Mouse (Mus musculus): Measurements from ENCODE around the gene Camk2d.

Camk2d gene

DNA sequence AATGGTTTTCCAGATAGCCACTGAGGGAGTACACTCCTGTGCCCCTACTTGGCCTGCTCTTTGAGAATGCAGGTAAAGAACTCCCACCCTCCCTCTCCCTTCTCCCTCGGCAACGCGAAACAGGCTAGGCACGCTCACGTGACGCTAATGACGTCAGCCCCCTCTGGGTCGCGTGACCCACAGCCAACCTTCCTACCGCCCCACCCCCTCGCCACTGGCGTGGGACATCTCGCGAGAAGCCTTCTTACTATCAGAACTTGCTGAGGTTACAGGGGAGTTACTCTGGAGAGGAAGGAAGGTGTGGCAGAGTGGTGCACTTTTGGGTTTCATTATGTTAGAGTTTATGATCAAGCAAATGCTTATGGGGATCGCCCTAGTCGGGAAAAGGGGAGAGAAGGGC lies at the start of gene Camk2d:
TSS of gene Camk2d (plus strand) at position 217 of the 400 bp plus-strand sequence.
- DNase-seq (ENCODE audit: low spot score): peak; percentile 93

DNA sequence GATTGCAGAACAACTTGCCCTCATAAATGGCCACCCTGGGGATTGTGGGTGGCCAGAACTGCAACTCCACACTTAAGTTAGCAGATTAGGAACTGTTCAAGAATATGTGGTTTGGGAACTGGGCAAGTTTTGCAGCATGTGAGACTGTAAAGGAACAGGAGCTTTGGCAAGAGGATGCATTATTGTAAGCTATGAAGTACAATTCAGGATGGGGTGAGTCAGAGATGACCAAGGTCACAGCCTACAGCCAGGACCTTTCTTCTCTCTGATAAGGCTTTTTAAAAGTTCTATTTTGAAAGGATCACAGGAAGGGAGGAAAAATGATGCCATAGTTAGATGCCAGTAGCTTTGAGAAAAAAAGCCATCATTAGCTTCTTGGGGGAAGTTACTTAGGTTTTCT lies 48.2 kb upstream of the Camk2d start:
- no peak for DNase-seq (ENCODE audit: low spot score)

DNA sequence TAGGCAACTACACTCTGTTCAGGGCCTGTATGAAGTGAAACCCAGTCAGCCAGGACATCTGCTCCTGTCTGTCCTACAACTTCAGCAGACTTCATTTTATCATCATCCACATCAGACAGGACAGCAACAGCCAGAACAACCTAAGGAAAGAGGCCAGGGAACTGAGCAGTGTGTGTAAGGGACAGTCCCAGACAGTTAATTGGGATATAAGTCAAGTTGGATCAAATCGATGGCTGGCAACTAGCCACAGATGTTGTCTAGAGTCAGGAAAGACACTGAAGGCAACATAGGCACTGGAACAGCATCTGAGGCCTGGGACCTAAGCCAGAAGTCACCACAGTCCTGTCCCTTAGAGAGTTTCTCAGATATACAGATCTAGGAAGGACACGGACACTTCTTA lies 32.5 kb upstream of the Camk2d start:
- no peak for DNase-seq (ENCODE audit: low spot score)

DNA sequence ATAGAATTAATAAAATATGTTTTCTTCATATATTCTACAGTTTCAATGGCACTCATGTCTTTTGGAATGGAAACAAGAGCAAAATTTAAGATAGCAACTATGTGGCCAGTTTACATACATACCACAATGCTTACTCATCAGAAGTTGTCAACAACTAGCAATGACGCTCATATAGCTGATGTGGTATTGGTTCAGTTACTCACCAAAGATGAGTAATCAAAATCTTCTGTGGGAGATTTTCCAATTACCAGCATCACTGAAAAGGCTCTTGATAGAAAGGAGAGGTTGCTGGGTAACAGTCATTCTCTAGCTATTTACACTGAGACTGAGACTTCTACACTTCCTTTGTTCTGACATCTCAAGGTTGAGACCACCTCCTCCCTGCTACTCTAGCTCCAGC lies 25.5 kb upstream of the Camk2d start:
- no peak for DNase-seq (ENCODE audit: low spot score)

DNA sequence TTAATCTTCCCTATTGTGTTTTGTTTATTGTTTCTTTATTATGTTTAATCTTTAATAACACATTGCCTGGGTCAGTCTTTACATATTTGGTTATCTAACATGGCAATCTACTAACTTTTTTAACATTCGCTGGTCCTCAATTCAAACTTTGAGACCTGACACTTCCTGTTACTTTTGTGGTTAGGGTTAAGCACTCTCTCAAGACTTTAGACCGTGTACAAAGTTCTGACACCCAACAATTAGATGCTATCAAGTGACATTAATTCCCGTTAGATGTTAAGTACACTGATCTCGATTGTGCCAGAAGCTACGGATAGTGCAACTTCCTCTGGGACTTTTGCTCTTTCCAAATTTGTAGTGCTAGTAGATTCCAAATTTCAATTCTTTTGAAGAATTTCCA lies 23.2 kb upstream of the Camk2d start:
- no peak for DNase-seq (ENCODE audit: low spot score)

DNA sequence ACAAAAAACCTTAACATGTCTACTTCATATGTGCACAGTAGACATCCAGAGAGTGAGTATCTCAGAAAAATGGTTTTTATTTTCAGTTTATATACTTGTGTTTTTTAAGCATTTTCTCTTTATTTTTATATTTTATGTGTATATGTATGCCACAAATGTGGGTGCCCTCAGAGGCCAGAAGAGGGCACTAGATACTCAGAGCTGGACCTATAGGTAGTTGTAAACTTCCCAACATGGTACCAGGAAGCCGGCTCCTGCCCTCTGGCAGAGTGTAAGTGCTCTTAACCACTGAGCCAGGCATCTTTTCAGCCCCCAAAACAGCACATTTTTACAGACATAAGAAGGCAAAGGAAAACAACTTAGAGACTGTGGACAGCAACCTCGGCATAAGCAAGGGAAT lies 20.2 kb upstream of the Camk2d start:
- no peak for DNase-seq (ENCODE audit: low spot score)

DNA sequence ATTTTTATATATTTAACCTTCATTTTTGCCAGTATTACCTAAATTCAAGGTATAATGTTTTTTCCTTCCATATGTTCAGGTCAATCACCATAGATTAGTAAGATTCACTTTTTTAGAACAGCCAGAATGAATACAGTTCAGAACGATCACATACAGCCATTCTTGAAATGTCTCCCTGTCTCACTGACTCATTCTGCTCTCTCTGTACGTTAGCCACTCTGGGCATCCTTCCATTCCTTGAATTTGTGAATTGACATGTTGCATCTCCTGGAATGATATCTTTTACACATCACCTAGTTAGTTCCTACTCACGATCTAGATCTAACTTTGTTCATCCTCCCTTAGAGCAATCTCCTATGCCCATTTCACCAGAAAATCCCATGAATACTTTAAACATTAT lies 10.0 kb upstream of the Camk2d start:
- no peak for DNase-seq (ENCODE audit: low spot score)

DNA sequence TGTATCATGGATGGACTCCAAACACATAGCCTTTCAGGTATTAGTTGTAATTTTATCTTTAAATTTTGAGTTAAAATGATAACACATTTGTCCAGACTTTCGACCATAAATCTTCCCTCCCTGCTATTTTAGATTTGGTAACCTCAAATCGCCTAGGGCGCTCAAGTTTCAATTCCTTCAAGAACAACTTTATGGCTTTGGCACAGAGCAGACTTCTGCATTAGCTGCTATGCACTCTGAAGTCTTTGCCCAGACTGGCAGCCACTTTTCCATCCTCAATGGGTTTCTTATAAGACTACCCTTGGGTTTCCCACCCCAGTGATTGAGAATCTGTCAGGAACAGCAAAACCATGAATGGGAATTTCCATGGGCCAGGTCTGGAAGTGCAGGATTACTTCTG lies 8.6 kb upstream of the Camk2d start:
- no peak for DNase-seq (ENCODE audit: low spot score)

DNA sequence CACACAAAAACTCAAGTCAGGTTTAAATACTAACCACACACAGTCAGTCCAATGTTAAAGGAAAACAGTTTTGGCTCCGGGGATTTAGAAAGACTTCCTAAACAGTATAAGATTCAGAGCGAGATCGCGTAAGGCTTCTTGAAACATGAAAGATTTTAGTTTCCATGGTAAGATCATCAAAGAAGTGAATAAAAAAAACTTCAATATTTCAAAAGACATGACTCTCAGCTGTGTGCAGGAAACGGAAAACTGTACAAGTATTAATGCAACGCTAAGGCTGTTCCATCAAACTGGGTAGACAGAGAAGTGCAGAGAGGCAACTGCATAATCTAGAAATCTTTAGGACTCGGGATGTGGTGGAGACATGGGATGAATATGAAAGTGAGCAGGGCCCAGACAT lies 6.5 kb upstream of the Camk2d start:
- no peak for DNase-seq (ENCODE audit: low spot score)

DNA sequence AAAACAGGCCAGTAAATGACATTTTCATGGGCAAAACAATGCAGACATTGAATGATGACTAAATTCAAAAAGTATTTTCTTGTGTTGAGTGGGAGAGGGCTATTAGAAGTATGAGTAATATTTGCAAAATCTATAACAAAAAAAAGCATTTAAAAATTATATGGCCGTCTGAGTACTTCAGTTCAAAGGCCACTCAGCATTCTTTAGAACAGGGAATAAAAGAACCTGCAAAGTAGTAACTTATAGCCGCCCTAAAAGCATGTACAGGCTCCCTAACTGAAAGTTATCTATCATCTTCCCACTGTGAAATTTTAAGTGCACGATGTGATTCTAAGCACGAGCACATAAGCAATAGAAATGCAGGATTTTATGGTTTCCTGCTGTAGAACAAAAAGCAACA lies 646 bp upstream of the Camk2d start:
- no peak for DNase-seq (ENCODE audit: low spot score)

DNA sequence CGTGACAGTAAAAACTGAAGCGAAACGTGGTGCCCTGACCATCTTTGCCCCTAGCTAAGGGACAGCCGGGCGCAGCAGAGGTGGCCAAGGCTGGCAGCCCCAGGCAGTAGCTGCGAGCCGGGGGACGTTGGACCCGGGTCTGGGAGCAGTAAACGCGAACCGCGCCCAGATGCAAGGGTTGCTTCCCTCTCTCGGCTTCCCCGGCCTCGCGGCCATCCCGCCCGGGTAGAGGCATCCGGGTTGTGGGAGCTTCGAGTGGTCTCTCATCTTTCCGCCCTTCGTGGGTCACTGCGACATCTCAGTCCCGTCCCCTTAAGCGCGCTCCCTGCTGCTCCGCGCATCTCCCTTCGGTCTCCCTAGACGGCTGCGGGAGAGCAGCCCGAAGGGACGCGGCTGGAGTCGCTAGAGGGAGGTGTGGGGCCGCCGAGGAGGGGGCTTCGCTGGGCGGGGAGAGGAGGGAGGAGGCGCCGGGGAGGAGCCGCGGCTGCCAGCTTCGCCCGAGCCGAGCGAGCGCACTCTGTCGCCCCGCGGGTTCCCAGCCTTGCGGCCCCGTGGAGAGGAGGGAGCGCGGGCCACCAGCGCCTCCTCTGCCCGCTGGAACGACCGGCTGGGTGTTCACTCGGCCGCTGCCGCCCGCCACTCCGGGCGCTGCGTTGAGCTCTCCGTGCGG lies 524 bp downstream of the Camk2d start:
- peak; percentile 85 for DNase-seq (ENCODE audit: low spot score)

DNA sequence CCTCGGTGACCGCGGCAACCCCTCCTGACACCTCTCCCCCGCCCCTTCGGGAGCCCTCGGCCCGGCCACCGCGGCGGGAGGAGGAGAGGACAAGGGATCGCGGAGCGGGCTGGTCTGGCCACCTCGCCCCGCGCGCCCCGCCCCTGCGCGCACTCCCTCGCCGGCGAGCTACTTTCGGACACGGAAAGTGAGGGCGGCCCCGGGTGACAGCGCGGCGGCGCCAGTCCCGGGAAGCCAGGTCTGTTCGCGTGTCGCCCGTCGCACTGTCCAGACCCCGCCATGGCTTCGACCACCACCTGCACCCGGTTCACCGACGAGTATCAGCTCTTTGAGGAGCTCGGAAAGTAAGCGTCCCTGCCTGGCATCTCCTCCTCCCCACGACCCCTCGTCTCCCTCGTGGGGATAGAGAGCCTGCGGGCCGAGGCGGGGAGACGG lies 1.1 kb downstream of the Camk2d start:
- peak; percentile 63 for DNase-seq (ENCODE audit: low spot score)

DNA sequence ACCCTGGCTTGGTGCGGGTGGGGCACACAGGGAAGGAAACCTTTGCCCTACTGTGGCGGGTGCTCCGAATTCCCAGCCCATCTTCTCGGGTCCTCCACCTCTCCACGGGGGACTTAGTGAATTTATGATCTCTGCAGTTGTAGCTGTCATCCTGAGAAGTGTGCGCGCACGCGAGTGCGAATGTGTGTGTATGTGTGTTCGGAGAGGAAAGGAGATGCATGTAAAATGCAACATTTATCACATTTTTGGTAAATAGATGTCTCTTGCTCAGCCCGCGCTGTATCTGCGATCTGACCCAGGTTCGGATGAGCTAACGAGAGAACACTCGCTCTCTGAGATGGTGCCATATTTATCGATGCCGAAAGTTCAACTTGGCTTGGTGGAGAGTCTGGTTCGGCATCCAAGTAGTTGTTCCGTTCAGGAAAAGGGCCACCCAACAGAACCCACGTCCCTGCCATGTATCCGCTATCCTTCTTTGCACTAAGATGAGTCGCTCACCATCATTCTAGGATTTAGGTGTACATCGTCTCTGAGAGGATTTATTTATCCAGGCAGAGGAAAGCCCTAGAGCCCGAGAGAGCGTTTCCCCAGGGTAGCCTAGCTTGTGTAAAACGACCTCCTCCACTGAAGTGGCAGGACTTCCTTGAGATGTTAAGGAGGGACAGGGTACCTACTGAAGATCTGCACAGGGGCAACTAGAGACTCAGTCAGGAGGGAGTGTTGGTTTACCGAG lies 1.7 kb downstream of the Camk2d start:
- no peak for DNase-seq (ENCODE audit: low spot score)

DNA sequence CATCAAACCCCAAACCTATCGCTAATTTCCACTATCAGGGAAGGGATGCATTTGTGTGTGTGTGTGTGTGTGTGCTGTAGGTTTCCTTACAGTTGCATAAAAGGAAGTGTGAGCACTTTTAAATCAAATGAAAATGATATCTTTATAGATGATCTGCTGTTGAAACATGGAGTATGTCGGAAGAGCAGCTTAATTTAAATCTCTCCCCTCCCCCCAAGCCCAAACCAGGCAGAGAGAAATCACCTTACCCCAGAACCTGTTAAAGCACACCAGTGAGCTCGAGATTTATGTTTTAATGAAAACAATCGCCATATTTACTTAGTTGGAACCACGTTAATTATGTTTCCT lies 2.2 kb downstream of the Camk2d start:
- no peak for DNase-seq (ENCODE audit: low spot score)

DNA sequence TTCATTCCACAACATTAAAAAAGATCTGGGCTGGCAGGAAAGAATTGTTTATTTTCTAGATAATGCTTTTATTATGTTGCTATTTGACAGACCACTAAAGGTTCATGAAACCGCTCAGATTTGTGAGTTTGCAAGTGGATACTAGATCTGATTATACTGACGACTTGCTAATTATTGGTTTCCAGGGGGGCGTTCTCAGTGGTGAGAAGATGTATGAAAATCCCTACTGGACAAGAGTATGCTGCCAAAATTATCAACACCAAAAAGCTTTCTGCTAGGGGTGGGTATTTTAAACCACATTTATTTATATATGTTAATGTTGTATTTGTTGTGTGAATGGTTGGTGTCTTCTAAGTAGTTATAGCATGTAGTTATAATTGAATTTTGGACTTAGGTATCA lies 2.8 kb downstream of the Camk2d start:
- no peak for DNase-seq (ENCODE audit: low spot score)

DNA sequence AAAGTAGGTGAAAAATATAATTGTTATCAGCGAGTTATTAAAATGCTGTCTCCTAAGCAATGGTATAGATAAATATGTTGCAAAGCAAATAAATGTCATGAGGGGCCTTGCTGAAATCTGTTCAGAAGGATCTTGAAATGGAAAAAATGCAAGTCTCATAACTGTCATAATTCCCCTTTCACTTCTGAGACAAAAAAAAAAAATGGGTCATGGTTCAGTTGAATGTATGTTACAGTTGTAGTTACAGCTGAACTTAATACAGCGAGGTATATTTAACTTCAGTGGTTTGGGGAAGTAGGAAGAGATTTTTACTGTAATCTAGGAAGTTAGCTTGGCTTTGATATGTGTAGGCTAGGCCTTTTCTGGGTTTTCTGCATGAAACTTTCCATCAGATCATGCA lies 3.2 kb downstream of the Camk2d start:
- DNase-seq (ENCODE audit: low spot score): no peak

DNA sequence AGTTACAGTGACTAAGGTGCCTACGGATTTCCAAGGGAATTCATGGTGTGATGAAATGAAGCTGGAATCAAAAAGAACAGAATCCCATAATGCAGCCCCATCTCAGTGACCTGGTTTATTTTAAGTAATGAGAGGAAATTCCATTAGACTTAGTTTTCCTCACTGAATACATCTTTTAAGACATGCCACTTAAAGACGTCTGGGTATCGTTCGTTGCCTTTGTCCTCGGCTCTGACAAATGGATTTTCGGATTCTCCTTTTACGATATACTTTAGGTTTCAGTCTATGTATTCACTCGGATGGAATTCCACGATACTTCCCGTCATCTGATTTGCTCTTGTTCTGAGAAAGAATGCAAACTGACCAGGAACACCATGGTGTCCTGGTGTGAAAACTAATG lies 3.8 kb downstream of the Camk2d start:
- DNase-seq (ENCODE audit: low spot score): no peak

DNA sequence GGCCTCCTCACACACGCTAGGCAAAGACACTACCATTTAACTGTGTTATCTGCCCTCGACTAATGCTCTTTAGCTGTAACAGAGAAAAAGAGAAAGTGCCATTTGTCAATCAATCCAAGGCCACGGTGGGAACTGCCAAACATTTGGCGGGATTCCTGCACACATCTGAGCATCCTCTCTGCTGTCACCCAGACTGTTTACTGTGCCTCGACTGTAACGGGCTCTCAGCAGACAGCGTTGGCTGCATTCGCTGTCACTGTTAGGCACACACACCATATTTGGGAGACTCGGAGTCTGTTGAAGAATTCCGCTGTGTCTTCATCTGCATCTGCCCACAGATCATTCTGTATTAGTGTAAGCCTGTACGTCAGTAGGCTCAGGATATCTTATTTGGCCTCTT lies 6.7 kb downstream of the Camk2d start:
- DNase-seq (ENCODE audit: low spot score): no peak

DNA sequence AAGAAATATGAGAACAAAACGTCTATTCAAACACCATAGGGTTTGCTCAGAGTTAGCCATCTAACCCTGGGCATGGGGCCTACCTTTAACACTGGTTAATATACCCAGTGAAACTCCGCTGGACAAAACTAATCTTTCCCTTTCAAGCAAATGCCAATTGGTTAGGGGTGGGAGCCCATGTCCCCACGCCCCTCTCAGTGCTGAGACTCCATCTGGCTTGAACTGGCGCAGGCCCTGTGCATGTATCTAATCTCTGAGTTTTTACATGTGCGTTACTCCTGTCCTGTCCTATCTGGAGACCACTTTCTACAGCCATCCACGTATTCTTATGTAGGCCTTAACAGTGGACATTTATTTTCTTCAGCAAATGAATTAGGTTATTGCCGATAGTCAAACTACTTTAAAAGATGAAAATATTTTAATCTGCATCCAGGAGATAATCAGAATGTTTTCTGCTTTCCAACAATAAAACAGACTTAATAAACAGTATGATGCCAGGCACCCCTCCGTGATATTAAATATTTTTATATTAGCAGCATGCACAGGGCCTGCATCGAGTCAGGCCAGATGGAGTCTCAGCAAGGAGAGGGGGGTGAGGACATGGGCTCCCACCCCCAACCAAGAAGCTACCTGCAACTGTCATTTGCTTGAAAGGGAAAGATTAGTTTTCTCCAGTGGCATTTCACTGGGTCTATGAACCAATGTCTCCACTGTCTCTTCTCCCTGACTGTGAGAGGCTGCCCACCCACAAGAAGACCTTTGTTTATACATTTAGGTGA lies 8.7 kb downstream of the Camk2d start:
- DNase-seq (ENCODE audit: low spot score): no peak

DNA sequence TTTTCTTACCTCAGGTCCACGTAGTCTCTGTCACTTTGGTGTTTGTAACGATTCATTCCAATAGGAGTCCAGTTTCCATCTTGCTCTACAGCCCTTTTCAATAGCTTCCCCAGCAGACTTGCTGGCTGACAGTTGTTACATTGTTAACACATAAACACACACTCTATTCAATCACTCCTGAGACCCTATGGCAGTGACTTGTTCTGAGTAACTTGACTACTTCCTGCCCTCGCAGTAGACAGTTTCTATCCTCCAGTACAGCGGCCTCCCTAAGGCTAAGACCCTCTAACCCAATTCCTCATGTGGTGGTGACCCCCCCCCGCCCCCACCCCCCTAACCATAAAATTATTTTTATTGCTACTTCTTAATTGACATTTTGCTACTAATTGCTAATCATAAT lies 13.2 kb downstream of the Camk2d start:
- no peak for DNase-seq (ENCODE audit: low spot score)

DNA sequence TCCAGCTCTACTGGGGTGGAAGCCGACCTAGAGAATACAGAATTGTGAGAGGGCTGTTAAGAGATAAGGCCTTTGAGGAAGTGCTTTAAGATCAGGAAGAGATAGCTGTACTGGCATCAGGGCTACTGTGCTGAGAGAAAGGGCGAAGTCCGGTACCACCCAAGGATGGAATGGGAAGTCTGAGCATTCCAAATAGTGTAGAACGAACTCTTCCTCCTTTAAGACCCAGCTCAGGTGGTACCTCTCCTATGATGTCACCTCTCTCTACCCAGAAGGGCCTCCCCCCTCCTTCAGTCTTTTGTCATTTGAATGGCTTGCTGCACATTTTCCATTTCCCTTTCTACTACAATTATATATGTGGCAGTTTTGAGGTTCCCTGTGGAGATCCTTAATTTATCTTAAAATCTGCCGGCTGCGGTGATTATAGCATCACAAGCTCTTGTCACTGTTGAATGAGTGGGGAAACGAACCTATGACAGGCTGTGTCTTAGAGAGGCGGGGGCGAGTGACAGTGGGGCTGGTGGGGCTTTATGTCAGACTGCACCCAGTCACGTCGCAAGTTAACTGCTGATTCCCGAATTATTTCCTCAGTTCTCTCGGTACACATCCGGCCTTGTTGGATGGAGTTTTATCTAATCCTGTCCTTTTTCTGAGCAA lies 13.8 kb downstream of the Camk2d start:
- DNase-seq (ENCODE audit: low spot score): no peak

DNA sequence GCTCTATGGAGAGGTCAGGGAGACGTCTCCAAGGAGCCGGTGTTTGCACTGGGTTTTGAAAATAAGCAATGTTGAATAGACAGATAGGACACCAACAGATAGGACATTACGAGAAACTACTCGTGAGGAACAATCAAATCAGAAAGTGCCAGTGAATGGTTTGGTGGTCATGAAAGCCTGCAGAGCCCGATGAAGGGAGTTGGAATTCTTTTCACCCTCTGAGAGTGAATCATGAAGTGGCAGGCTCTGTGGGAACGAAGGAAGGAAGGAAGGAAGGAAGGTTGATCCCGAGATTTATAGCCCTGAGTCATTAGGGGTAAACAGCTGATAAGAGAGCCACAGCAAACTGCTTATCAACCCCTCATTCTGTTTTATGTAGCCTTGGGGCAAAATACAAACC lies 15.5 kb downstream of the Camk2d start:
- no peak for DNase-seq (ENCODE audit: low spot score)
